Mouse (Mus musculus) kidney, postnatal 0 days (tissue): Measurements from ENCODE around the gene Angptl8. TPM values are rescaled to one million over a fixed set of nuclear protein-coding genes. Genes with fewer than 3 reads are reported as not detected.

Experiments
- ATAC-seq: fragments of 200-750 bp; cut with Nextera tagmentation; replicated peaks from 2 replicates; pipeline ENCODE4 v1.8.0; 2017; ENCODE audit warnings: low read depth, moderate number of reproducible peaks, moderate TSS enrichment, moderate library complexity; ENCODE audit not compliant: low FRiP score
- DNase-seq: peaks from one replicate; pipeline ENCODE4 v3.0.0-alpha.2; 2016; ENCODE audit warnings: low spot score
- H3K27ac ChIP-seq: fragments of 300-500 bp; sonication (generic); 2 replicates; pipeline ENCODE4 v1.5.1; 2014; ENCODE audit warnings: mild to moderate bottlenecking
- H3K27me3 ChIP-seq: fragments of 300-500 bp; sonication (generic); 2 replicates; pipeline ENCODE4 v1.6.1; 2014; ENCODE audit warnings: low read length, mixed read lengths; ENCODE audit not compliant: insufficient read depth
- H3K36me3 ChIP-seq: fragments of 300-500 bp; sonication (generic); 2 replicates; pipeline ENCODE4 v1.6.1; 2014; ENCODE audit warnings: low read length, mixed read lengths; ENCODE audit not compliant: insufficient read depth
- H3K4me1 ChIP-seq: fragments of 300-500 bp; sonication (generic); replicated peaks from 2 replicates; pipeline ENCODE4 v1.6.1; 2014; ENCODE audit warnings: antibody characterized with exemption, low read length, mixed read lengths; ENCODE audit not compliant: insufficient read depth
- H3K4me2 ChIP-seq: fragments of 300-500 bp; sonication (generic); 2 replicates; pipeline ENCODE4 v1.6.1; 2014; ENCODE audit warnings: mild to moderate bottlenecking, low read length, moderate library complexity, mixed read lengths
- H3K4me3 ChIP-seq: fragments of 300-500 bp; sonication (generic); replicated peaks from 2 replicates; pipeline ENCODE4 v1.5.1; 2014; ENCODE audit warnings: low read depth, low read length
- H3K9ac ChIP-seq: fragments of 300-500 bp; sonication (generic); 2 replicates; pipeline ENCODE4 v1.6.1; 2014; ENCODE audit warnings: low read depth, low read length
- H3K9me3 ChIP-seq: fragments of 300-500 bp; sonication (generic); replicated peaks from 2 replicates; pipeline ENCODE4 v1.6.1; 2016; ENCODE audit warnings: low read length, inconsistent platforms, mixed read lengths
- CTCF ChIP-seq: IDR thresholded peaks from 2 replicates; pipeline ENCODE4 v1.5.1; 2016; ENCODE audit warnings: antibody characterized with exemption, low read depth, mild to moderate bottlenecking, moderate library complexity
- WGBS: fragments of 180-500 bp; shearing (Covaris S2); extraction: QIAGEN DNeasy Blood & Tissue Kit; methylation state at CpG from one replicate; pipeline ENCODE4 v1.1.7; 2014; 5-methylcytosine and 5-hydroxymethylcytosine counted together
- polyA plus RNA-seq: library from polyadenylated mRNA; unstranded; fragments of >200 nt; fragmentation: Nextera tagmentation; extraction: Ambion mirVana; gene quantifications from 2 replicates; pipeline ENCODE4 v1.2.1, GENCODE M21; 2015

Gene Angptl8
- polyA plus RNA-seq, 1 experiment from 2014 or later: 6.1 TPM

DNA sequence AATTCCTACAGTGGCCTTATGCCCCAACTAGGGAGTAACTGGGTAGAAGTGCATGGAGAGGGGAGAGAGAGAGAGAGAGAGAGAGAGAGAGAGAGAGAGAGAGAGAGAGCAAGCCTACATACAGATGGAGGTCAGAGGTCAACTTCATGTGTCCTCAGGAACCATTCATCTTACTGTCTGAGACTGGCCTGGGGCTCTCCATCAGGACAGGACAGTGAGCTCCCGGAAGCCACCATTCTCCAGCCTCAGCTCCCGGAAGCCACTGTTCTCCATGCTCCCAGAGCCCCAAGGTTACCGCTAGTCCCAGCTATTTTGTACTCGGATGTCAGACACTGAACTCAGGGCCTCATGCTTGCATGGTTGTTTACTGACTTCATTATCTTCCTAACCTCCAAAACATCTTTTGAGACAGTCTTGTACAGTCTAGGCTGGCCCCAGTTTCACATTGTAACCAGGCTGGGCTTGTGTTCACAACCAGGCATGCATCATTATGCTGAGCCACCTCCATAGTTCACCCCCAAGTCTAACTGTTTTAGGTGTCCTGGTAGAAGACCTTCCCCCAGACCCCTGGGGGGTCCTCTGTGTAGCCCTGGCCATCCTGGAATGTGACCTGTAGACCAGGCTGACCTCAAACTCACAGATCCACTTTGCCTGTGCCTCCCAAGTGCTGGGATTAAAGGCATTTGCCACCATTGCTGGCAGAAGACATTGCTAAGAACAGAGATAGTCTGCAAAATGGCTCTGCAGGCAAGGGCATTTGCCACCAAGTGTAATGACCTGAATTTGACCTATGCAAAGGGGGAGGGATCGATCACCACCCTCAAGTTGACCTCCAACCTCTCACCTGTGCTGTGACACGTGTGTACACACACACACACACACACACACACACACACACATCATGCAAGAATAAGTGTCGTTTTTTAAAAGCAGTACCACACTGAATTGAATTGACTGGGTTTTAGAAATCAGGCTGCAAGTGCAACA is 14.7 kb downstream of the Angptl8 start:
- 56% methylated on average over 7 of the region's 7 CpGs for WGBS

GRCm38 (mm10) chr9:21851084-21851483 is 15.8 kb downstream of the Angptl8 start:
- Histone ChIP-seq H3K9me3 (no peaks in the 10 kb centered on the region), H3K36me3 (0 out of 2 replicates have a peak, but pooled peaks cover 1% of the 10 kb centered on the region), H3K27ac (0 out of 2 replicates have a peak overlapping the region, but pooled peaks have one; percentile 62), H3K4me3 (peak overlapping the region; percentile 72; the same call in 1 of the 2 replicates), H3K4me1 (peaks cover 30% of the 10 kb centered on the region; the same call in 1 of the 2 replicates), H3K4me2 (peak overlapping the region; percentile 68), H3K9ac (no peak overlapping the region), H3K27me3 (no peaks in the 10 kb centered on the region)
- no peak for DNase-seq
- TF ChIP-seq CTCF: no peak
- WGBS: 63% methylated on average over 3 of the region's 3 CpGs
- no peak for ATAC-seq

More for the DNA sequence above, 14.7 kb downstream of the Angptl8 start:
- H3K9ac ChIP-seq: no peak overlapping the region
- H3K27ac ChIP-seq: peak overlapping the region; percentile 62
- no peak overlapping the region for H3K4me3 ChIP-seq
- no peak for ATAC-seq
- H3K4me2 ChIP-seq: peak overlapping the region; percentile 68
- DNase-seq: no peak
- H3K27me3 ChIP-seq: no peaks in the 10 kb centered on the region
- TF ChIP-seq CTCF: no peak
- H3K36me3 ChIP-seq: 0 out of 2 replicates have a peak, but pooled peaks cover 7% of the 10 kb centered on the region
- H3K4me1 ChIP-seq: peaks cover 35% of the 10 kb centered on the region; the same call in 1 of the 2 replicates
- no peaks in the 10 kb centered on the region for H3K9me3 ChIP-seq

- under 1% methylated on average over 61 of the region's 68 CpGs for WGBS
- H3K4me2 ChIP-seq: peak within 1 kb of the TSS; percentile 68
- H3K9ac ChIP-seq: peak within 1 kb of the TSS; percentile 82
- H3K36me3 ChIP-seq: no peaks in the 10 kb centered on the region
- peak within 1 kb of the TSS; percentile 72 for H3K4me3 ChIP-seq
- peak; percentile 95 for ATAC-seq
- peak; percentile 96 for DNase-seq
- no peaks in the 10 kb centered on the region for H3K9me3 ChIP-seq
- peak within 1 kb of the TSS; percentile 78 for H3K27ac ChIP-seq
- TF ChIP-seq CTCF: no peak
- no peaks in the 10 kb centered on the region for H3K27me3 ChIP-seq
- H3K4me1 ChIP-seq: peaks cover 23% of the 10 kb centered on the region; the same call in 1 of the 2 replicates
Measured at GRCm38 (mm10) chr9:21852128-21853091, 17.1 kb downstream of the Angptl8 start, which contains the start of gene Dock6. Gene Dock6, minus strand, starts transcription at chr9:21852635.

GRCm38 (mm10) chr9:21853961-21854360 is 18.7 kb downstream of the Angptl8 start:
- ATAC-seq: no peak
- TF ChIP-seq CTCF: no peak
- Histone ChIP-seq H3K4me1 (peaks cover 11% of the 10 kb centered on the region; the same call in 1 of the 2 replicates), H3K36me3 (no peaks in the 10 kb centered on the region), H3K4me3 (no peak overlapping the region), H3K4me2 (no peak overlapping the region), H3K27me3 (no peaks in the 10 kb centered on the region), H3K9me3 (no peaks in the 10 kb centered on the region), H3K27ac (no peak overlapping the region), H3K9ac (no peak overlapping the region)
- 73% methylated on average over 5 of the region's 5 CpGs for whole genome bisulfite sequencing
- DNase-seq: no peak

- Histone ChIP-seq H3K9ac (no peak overlapping the region), H3K27me3 (no peaks in the 10 kb centered on the region), H3K4me1 (peaks cover 11% of the 10 kb centered on the region; the same call in 1 of the 2 replicates), H3K4me2 (no peak overlapping the region), H3K4me3 (no peak overlapping the region), H3K36me3 (no peaks in the 10 kb centered on the region), H3K9me3 (no peaks in the 10 kb centered on the region), H3K27ac (no peak overlapping the region)
- TF ChIP-seq CTCF: no peak
- WGBS: 88% methylated on average over 6 of the region's 6 CpGs
- DNase-seq (no peak), ATAC-seq (no peak)
Measured at GRCm38 (mm10) chr9:21854894-21855293, 19.6 kb downstream of the Angptl8 start.
